Mouse (Mus musculus) midbrain, embryonic 16.5 days (tissue): ENCODE data around the gene Cs. TPM values are rescaled to one million over a fixed set of nuclear protein-coding genes. Genes with fewer than 3 reads are reported as not detected.
A peak's percentile ranks its signal among the peaks of the same experiment; 100 is the strongest.

Experiments used
- ATAC-seq: fragments of 200-750 bp; cut with Nextera tagmentation; 2 replicates; pipeline ENCODE4 v1.8.0; 2017; ENCODE audit warnings: moderate TSS enrichment
- H3K27ac ChIP-seq: fragments of 300-500 bp; sonication (generic); 2 replicates; pipeline ENCODE4 v1.5.1; 2014; ENCODE audit warnings: mild to moderate bottlenecking, low read length, mixed read lengths
- H3K27me3 ChIP-seq: fragments of 300-500 bp; sonication (generic); 2 replicates; pipeline ENCODE4 v1.6.1; 2014; ENCODE audit warnings: low read depth, low read length, mixed read lengths; ENCODE audit not compliant: control insufficient read depth, insufficient read depth
- H3K36me3 ChIP-seq: fragments of 300-500 bp; sonication (generic); 2 replicates; pipeline ENCODE4 v1.6.1; 2014; ENCODE audit warnings: mild to moderate bottlenecking, low read length, moderate library complexity, mixed read lengths; ENCODE audit not compliant: control insufficient read depth, insufficient read depth
- H3K4me1 ChIP-seq: fragments of 300-500 bp; sonication (generic); 2 replicates; pipeline ENCODE4 v1.6.1; 2014; ENCODE audit warnings: mild to moderate bottlenecking, low read length, mixed read lengths; ENCODE audit not compliant: control insufficient read depth, insufficient read depth
- H3K4me2 ChIP-seq: fragments of 300-500 bp; sonication (generic); 2 replicates; pipeline ENCODE4 v1.6.1; 2014; ENCODE audit warnings: mild to moderate bottlenecking, low read length, mixed read lengths
- H3K4me3 ChIP-seq: fragments of 300-500 bp; sonication (generic); 2 replicates; pipeline ENCODE4 v1.5.1; 2014; ENCODE audit warnings: low read depth, mild to moderate bottlenecking, low read length, moderate library complexity, mixed read lengths
- H3K9ac ChIP-seq: fragments of 300-500 bp; sonication (generic); 2 replicates; pipeline ENCODE4 v1.6.1; 2014; ENCODE audit warnings: low read depth, low read length, mixed read lengths
- H3K9me3 ChIP-seq: fragments of 300-500 bp; sonication (generic); replicated peaks from 2 replicates; pipeline ENCODE4 v1.6.1; 2014; ENCODE audit warnings: mild to moderate bottlenecking, low read length, mixed read lengths; ENCODE audit not compliant: control insufficient read depth, poor library complexity, severe bottlenecking
- WGBS: fragments of 180-500 bp; shearing (Covaris S2); extraction: QIAGEN DNeasy Blood & Tissue Kit; methylation state at CpG from one replicate; pipeline ENCODE4 v1.1.7; 2014; 5-methylcytosine and 5-hydroxymethylcytosine counted together
- polyA plus RNA-seq: library from polyadenylated mRNA; unstranded; fragments of >200 nt; fragmentation: Nextera tagmentation; extraction: Ambion mirVana; gene quantifications from 2 replicates; pipeline ENCODE4 v1.2.1, GENCODE M21; 2015

Cs gene
- polyA plus RNA-seq, 1 experiment from 2014 or later = 265 TPM

GRCm38 (mm10) chr10:128343436-128343835 lies 5.9 kb downstream of the Cs start:
- peaks cover 19% of the 10 kb centered on the region for H3K4me1 ChIP-seq
- H3K27me3 ChIP-seq = no peaks in the 10 kb centered on the region
- H3K27ac ChIP-seq = no peak overlapping the region
- H3K9ac ChIP-seq = no peak overlapping the region
- 96% methylated on average over 1 of the region's 1 CpGs for WGBS
- H3K9me3 ChIP-seq = no peaks in the 10 kb centered on the region
- no peaks in the 10 kb centered on the region for H3K36me3 ChIP-seq
- no peak overlapping the region for H3K4me3 ChIP-seq
- no peak overlapping the region for H3K4me2 ChIP-seq
- ATAC-seq = no peak

- no peaks in the 10 kb centered on the region for H3K9me3 ChIP-seq
- peak overlapping the region; percentile 53 for H3K27ac ChIP-seq
- ATAC-seq = no peak
- H3K4me2 ChIP-seq = no peak overlapping the region
- H3K4me3 ChIP-seq = no peak overlapping the region
- no peaks in the 10 kb centered on the region for H3K27me3 ChIP-seq
- H3K4me1 ChIP-seq = peaks cover 9% of the 10 kb centered on the region
- H3K36me3 ChIP-seq = no peaks in the 10 kb centered on the region
- 56% methylated on average over 7 of the region's 7 CpGs for WGBS
- H3K9ac ChIP-seq = no peak overlapping the region
These were observed 7.2 kb downstream of the Cs start for GRCm38 (mm10) chr10:128344568-128345275.

- 92% methylated on average over 8 of the region's 8 CpGs for WGBS
- no peak overlapping the region for H3K27ac ChIP-seq
- no peak for ATAC-seq
- no peaks in the 10 kb centered on the region for H3K9me3 ChIP-seq
- no peak overlapping the region for H3K4me3 ChIP-seq
- H3K4me2 ChIP-seq = no peak overlapping the region
- H3K4me1 ChIP-seq = peaks cover 3% of the 10 kb centered on the region
- H3K36me3 ChIP-seq = peaks cover 18% of the 10 kb centered on the region
- no peak overlapping the region for H3K9ac ChIP-seq
- H3K27me3 ChIP-seq = no peaks in the 10 kb centered on the region
These were observed 10.0 kb downstream of the Cs start for GRCm38 (mm10) chr10:128347541-128347940.

- Histone ChIP-seq H3K4me3 (no peak overlapping the region), H3K27ac (no peak overlapping the region), H3K9me3 (no peaks in the 10 kb centered on the region), H3K4me1 (no peaks in the 10 kb centered on the region), H3K9ac (no peak overlapping the region), H3K36me3 (peaks cover 43% of the 10 kb centered on the region), H3K27me3 (no peaks in the 10 kb centered on the region), H3K4me2 (no peak overlapping the region)
- no peak for ATAC-seq
- WGBS = 54% methylated on average over 2 of the region's 2 CpGs
These were observed 21.3 kb downstream of the Cs start for GRCm38 (mm10) chr10:128358796-128359195.

- Histone ChIP-seq H3K36me3 (peaks cover 40% of the 10 kb centered on the region), H3K27ac (no peak overlapping the region), H3K4me2 (no peak overlapping the region), H3K4me3 (no peak overlapping the region), H3K4me1 (no peaks in the 10 kb centered on the region), H3K9me3 (no peaks in the 10 kb centered on the region), H3K9ac (no peak overlapping the region), H3K27me3 (no peaks in the 10 kb centered on the region)
- WGBS = 94% methylated on average over 6 of the region's 6 CpGs
- ATAC-seq = no peak
These were observed 21.7 kb downstream of the Cs start for GRCm38 (mm10) chr10:128359226-128359625.

GRCm38 (mm10) chr10:128361836-128362235 lies 24.3 kb downstream of the Cs start:
- no peak overlapping the region for H3K4me2 ChIP-seq
- H3K27ac ChIP-seq = no peak overlapping the region
- no peak overlapping the region for H3K4me3 ChIP-seq
- 92% methylated on average over 6 of the region's 6 CpGs for WGBS
- ATAC-seq = no peak
- H3K9me3 ChIP-seq = no peaks in the 10 kb centered on the region
- no peaks in the 10 kb centered on the region for H3K4me1 ChIP-seq
- no peak overlapping the region for H3K9ac ChIP-seq
- H3K27me3 ChIP-seq = no peaks in the 10 kb centered on the region
- peaks cover 38% of the 10 kb centered on the region for H3K36me3 ChIP-seq

- no peak overlapping the region for H3K9ac ChIP-seq
- WGBS = 52% methylated on average over 3 of the region's 3 CpGs
- H3K4me1 ChIP-seq = peaks cover 3% of the 10 kb centered on the region
- no peaks in the 10 kb centered on the region for H3K9me3 ChIP-seq
- H3K4me3 ChIP-seq = no peak overlapping the region
- ATAC-seq = no peak
- H3K27ac ChIP-seq = no peak overlapping the region
- no peak overlapping the region for H3K4me2 ChIP-seq
- H3K27me3 ChIP-seq = no peaks in the 10 kb centered on the region
- H3K36me3 ChIP-seq = peaks cover 38% of the 10 kb centered on the region
These were observed 25.0 kb downstream of the Cs start for GRCm38 (mm10) chr10:128362568-128362967.

- Histone ChIP-seq H3K9me3 (no peaks in the 10 kb centered on the region), H3K4me2 (peak overlapping the region; percentile 85), H3K9ac (peak overlapping the region; percentile 78), H3K27me3 (no peaks in the 10 kb centered on the region), H3K27ac (peak overlapping the region; percentile 97), H3K4me1 (peaks cover 10% of the 10 kb centered on the region), H3K4me3 (peak overlapping the region; percentile 74), H3K36me3 (peaks cover 15% of the 10 kb centered on the region)
- 12% methylated on average over 19 of the region's 19 CpGs for WGBS
- ATAC-seq = no peak; the same call in 1 of the 2 replicates
These were observed 30.4 kb downstream of the Cs start for GRCm38 (mm10) chr10:128367899-128368401.

- H3K4me3 ChIP-seq = peak within 1 kb of the TSS; percentile 74
- H3K9me3 ChIP-seq = no peaks in the 10 kb centered on the region
- peak; percentile 95 for ATAC-seq
- H3K27me3 ChIP-seq = no peaks in the 10 kb centered on the region
- peak within 1 kb of the TSS; percentile 97 for H3K27ac ChIP-seq
- WGBS = under 1% methylated on average over 87 of the region's 87 CpGs
- H3K36me3 ChIP-seq = peaks cover 10% of the 10 kb centered on the region
- H3K9ac ChIP-seq = peak within 1 kb of the TSS; percentile 78
- peaks cover 10% of the 10 kb centered on the region for H3K4me1 ChIP-seq
- H3K4me2 ChIP-seq = peak within 1 kb of the TSS; percentile 85
These were observed 31.1 kb downstream of the Cs start, which contains the start of gene Coq10a for GRCm38 (mm10) chr10:128368402-128369217. Coq10a (minus strand) TSS chr10:128368997.
